Mouse (Mus musculus): ENCODE measurements around the gene Prkd1.
"Not testable (repeated sequence)": the region's sequence is repeated elsewhere in the genome, so short reads cannot be mapped to it uniquely, and the experiment has no call there.

Prkd1 gene

GRCm38 (mm10) chr12:50648671-50649541, at the start of gene Prkd1:
TSS of gene Prkd1 (minus strand) at chr12:50649098.
- DNase-seq (ENCODE audit: low spot score in 2 of 2) = peak in 1 of 2 experiments; percentile 16

- no peak for DNase-seq (ENCODE audit: low spot score in 2 of 2)
These were observed 48.6 kb upstream of the Prkd1 start for GRCm38 (mm10) chr12:50697492-50697891.

GRCm38 (mm10) chr12:50648176-50648670, 675 bp downstream of the Prkd1 start:
- no peak for DNase-seq (ENCODE audit: low spot score in 2 of 2)

GRCm38 (mm10) chr12:50646857-50647256, 2.0 kb downstream of the Prkd1 start:
- no peak for DNase-seq (ENCODE audit: low spot score in 2 of 2)

GRCm38 (mm10) chr12:50642671-50643070, 6.2 kb downstream of the Prkd1 start:
- no peak for DNase-seq (ENCODE audit: low spot score in 2 of 2)

GRCm38 (mm10) chr12:50640171-50640570, 8.7 kb downstream of the Prkd1 start:
- DNase-seq (ENCODE audit: low spot score in 2 of 2) = no peak

GRCm38 (mm10) chr12:50634436-50634835, 14.5 kb downstream of the Prkd1 start:
- no peak for DNase-seq (ENCODE audit: low spot score in 2 of 2)

GRCm38 (mm10) chr12:50626100-50626499, 22.8 kb downstream of the Prkd1 start:
- not testable (repeated sequence) for DNase-seq (ENCODE audit: low spot score in 2 of 2)

GRCm38 (mm10) chr12:50624175-50624574, 24.7 kb downstream of the Prkd1 start:
- DNase-seq (ENCODE audit: low spot score in 2 of 2) = no peak

GRCm38 (mm10) chr12:50615852-50616251, 33.0 kb downstream of the Prkd1 start:
- DNase-seq (ENCODE audit: low spot score in 2 of 2) = no peak

GRCm38 (mm10) chr12:50614341-50614740, 34.6 kb downstream of the Prkd1 start:
- no peak for DNase-seq (ENCODE audit: low spot score in 2 of 2)

GRCm38 (mm10) chr12:50606703-50607500, 42.0 kb downstream of the Prkd1 start:
- DNase-seq (ENCODE audit: low spot score in 2 of 2) = no peak

- DNase-seq (ENCODE audit: low spot score in 2 of 2) = no peak
These were observed 49.5 kb downstream of the Prkd1 start for GRCm38 (mm10) chr12:50599370-50599769.

- DNase-seq (ENCODE audit: low spot score in 2 of 2) = no peak
These were observed 50.6 kb downstream of the Prkd1 start for GRCm38 (mm10) chr12:50598053-50598988.

- DNase-seq (ENCODE audit: low spot score in 2 of 2) = no peak
These were observed 51.4 kb downstream of the Prkd1 start for GRCm38 (mm10) chr12:50597467-50597866.

- no peak for DNase-seq (ENCODE audit: low spot score in 2 of 2)
These were observed 53.1 kb downstream of the Prkd1 start for GRCm38 (mm10) chr12:50595777-50596176.

- no peak for DNase-seq (ENCODE audit: low spot score in 2 of 2)
These were observed 54.4 kb downstream of the Prkd1 start for GRCm38 (mm10) chr12:50594506-50594905.

GRCm38 (mm10) chr12:50593481-50593880, 55.4 kb downstream of the Prkd1 start:
- no peak for DNase-seq (ENCODE audit: low spot score in 2 of 2)

GRCm38 (mm10) chr12:50588137-50588761, 60.6 kb downstream of the Prkd1 start:
- DNase-seq (ENCODE audit: low spot score in 2 of 2) = no peak

- no peak for DNase-seq (ENCODE audit: low spot score in 2 of 2)
These were observed 83.7 kb downstream of the Prkd1 start for GRCm38 (mm10) chr12:50565198-50565597.

- no peak for DNase-seq (ENCODE audit: low spot score in 2 of 2)
These were observed 88.4 kb downstream of the Prkd1 start for GRCm38 (mm10) chr12:50560536-50560935.

Data from spleen, postnatal 10 days (tissue).